Mouse (Mus musculus): Measurements from ENCODE around the gene Tbx3. TPM values are rescaled to one million over a fixed set of nuclear protein-coding genes. Genes with fewer than 3 reads are reported as not detected.

The Tbx3 gene
- polyA plus RNA-seq, 1 experiment: 1.6 TPM

- WGBS: 5% methylated on average over 36 of the region's 36 CpGs
- H3K4me3 ChIP-seq (replicated peaks; ENCODE audit: insufficient read depth, low read depth, low read length): no peak overlapping the region
- no peaks in the 10 kb centered on the region for H3K4me1 ChIP-seq (ENCODE audit: control insufficient read depth, insufficient read depth, low read length)
- no peak for TF ChIP-seq POLR2A (IDR thresholded peaks at IDR 0.05; ENCODE audit: borderline replicate concordance, insufficient read depth, low read length)
- TF ChIP-seq CTCF (IDR thresholded peaks at IDR 0.05; ENCODE audit: borderline replicate concordance, insufficient read depth, low read depth, low read length): no peak
- no peak for DNase-seq
- H3K27me3 ChIP-seq (ENCODE audit: control insufficient read depth, insufficient read depth, low read length): peaks cover 12% of the 10 kb centered on the region; the same call in 1 of the 2 replicates
- H3K27ac ChIP-seq (ENCODE audit: insufficient read depth, low read length): no peak overlapping the region
These were observed 16.8 kb downstream of the Tbx3 start for GRCm38 (mm10) chr5:119687005-119687855.

GRCm38 (mm10) chr5:119687856-119688206 lies 17.4 kb downstream of the Tbx3 start:
- Histone ChIP-seq H3K27ac (ENCODE audit: insufficient read depth, low read length) (no peak overlapping the region), H3K27me3 (ENCODE audit: control insufficient read depth, insufficient read depth, low read length) (peaks cover 11% of the 10 kb centered on the region; the same call in 1 of the 2 replicates), H3K4me3 (replicated peaks; ENCODE audit: insufficient read depth, low read depth, low read length) (no peak overlapping the region), H3K4me1 (ENCODE audit: control insufficient read depth, insufficient read depth, low read length) (no peaks in the 10 kb centered on the region)
- 7% methylated on average over 22 of the region's 22 CpGs for WGBS
- TF ChIP-seq CTCF (IDR thresholded peaks at IDR 0.05; ENCODE audit: borderline replicate concordance, insufficient read depth, low read depth, low read length): no peak
- DNase-seq: no peak

- no peak for DNase-seq
- peaks cover 11% of the 10 kb centered on the region; the same call in 1 of the 2 replicates for H3K27me3 ChIP-seq (ENCODE audit: control insufficient read depth, insufficient read depth, low read length)
- TF ChIP-seq CTCF (IDR thresholded peaks at IDR 0.05; ENCODE audit: borderline replicate concordance, insufficient read depth, low read depth, low read length): no peak
- TF ChIP-seq POLR2A (IDR thresholded peaks at IDR 0.05; ENCODE audit: borderline replicate concordance, insufficient read depth, low read length): no peak
- H3K27ac ChIP-seq (ENCODE audit: insufficient read depth, low read length): no peak overlapping the region
- WGBS: 13% methylated on average over 3 of the region's 3 CpGs
- H3K4me1 ChIP-seq (ENCODE audit: control insufficient read depth, insufficient read depth, low read length): no peaks in the 10 kb centered on the region
- no peak overlapping the region for H3K4me3 ChIP-seq (replicated peaks; ENCODE audit: insufficient read depth, low read depth, low read length)
These were observed 17.8 kb downstream of the Tbx3 start for GRCm38 (mm10) chr5:119688306-119688705.

- TF ChIP-seq POLR2A (IDR thresholded peaks at IDR 0.05; ENCODE audit: borderline replicate concordance, insufficient read depth, low read length): no peak
- no peak for TF ChIP-seq CTCF (IDR thresholded peaks at IDR 0.05; ENCODE audit: borderline replicate concordance, insufficient read depth, low read depth, low read length)
- no peaks in the 10 kb centered on the region for H3K4me1 ChIP-seq (ENCODE audit: control insufficient read depth, insufficient read depth, low read length)
- 16% methylated on average over 8 of the region's 8 CpGs for WGBS
- peaks cover 11% of the 10 kb centered on the region; the same call in 1 of the 2 replicates for H3K27me3 ChIP-seq (ENCODE audit: control insufficient read depth, insufficient read depth, low read length)
- no peak for DNase-seq
- no peak overlapping the region for H3K27ac ChIP-seq (ENCODE audit: insufficient read depth, low read length)
- H3K4me3 ChIP-seq (replicated peaks; ENCODE audit: insufficient read depth, low read depth, low read length): no peak overlapping the region
These were observed 18.5 kb downstream of the Tbx3 start for GRCm38 (mm10) chr5:119688914-119689420.

GRCm38 (mm10) chr5:119689501-119689900 lies 19.0 kb downstream of the Tbx3 start:
- Histone ChIP-seq H3K27me3 (ENCODE audit: control insufficient read depth, insufficient read depth, low read length) (peaks cover 11% of the 10 kb centered on the region; the same call in 1 of the 2 replicates), H3K4me3 (replicated peaks; ENCODE audit: insufficient read depth, low read depth, low read length) (no peak overlapping the region), H3K4me1 (ENCODE audit: control insufficient read depth, insufficient read depth, low read length) (no peaks in the 10 kb centered on the region), H3K27ac (ENCODE audit: insufficient read depth, low read length) (no peak overlapping the region)
- no peak for DNase-seq
- no peak for TF ChIP-seq POLR2A (IDR thresholded peaks at IDR 0.05; ENCODE audit: borderline replicate concordance, insufficient read depth, low read length)
- TF ChIP-seq CTCF (IDR thresholded peaks at IDR 0.05; ENCODE audit: borderline replicate concordance, insufficient read depth, low read depth, low read length): no peak
- WGBS: 34% methylated on average over 3 of the region's 3 CpGs

- Histone ChIP-seq H3K4me3 (replicated peaks; ENCODE audit: insufficient read depth, low read depth, low read length) (no peak overlapping the region), H3K4me1 (ENCODE audit: control insufficient read depth, insufficient read depth, low read length) (no peaks in the 10 kb centered on the region), H3K27ac (ENCODE audit: insufficient read depth, low read length) (no peak overlapping the region), H3K27me3 (ENCODE audit: control insufficient read depth, insufficient read depth, low read length) (peaks cover 5% of the 10 kb centered on the region; the same call in 1 of the 2 replicates)
- peak; percentile 50 to 72 for DNase-seq
- TF ChIP-seq POLR2A (IDR thresholded peaks at IDR 0.05; ENCODE audit: borderline replicate concordance, insufficient read depth, low read length) (no peak), CTCF (IDR thresholded peaks at IDR 0.05; ENCODE audit: borderline replicate concordance, insufficient read depth, low read depth, low read length) (peak; percentile 91)
- 1% methylated on average over 13 of the region's 13 CpGs for WGBS
These were observed 20.6 kb downstream of the Tbx3 start for GRCm38 (mm10) chr5:119691075-119691474.

GRCm38 (mm10) chr5:119692425-119692824 lies 22.0 kb downstream of the Tbx3 start:
- Histone ChIP-seq H3K27ac (ENCODE audit: insufficient read depth, low read length) (no peak overlapping the region), H3K4me3 (replicated peaks; ENCODE audit: insufficient read depth, low read depth, low read length) (no peak overlapping the region), H3K27me3 (ENCODE audit: control insufficient read depth, insufficient read depth, low read length) (no peaks in the 10 kb centered on the region; the same call in 1 of the 2 replicates), H3K4me1 (ENCODE audit: control insufficient read depth, insufficient read depth, low read length) (no peaks in the 10 kb centered on the region)
- WGBS: 25% methylated on average over 6 of the region's 6 CpGs
- DNase-seq: no peak
- peak; percentile 10; the same call in 1 of the 2 replicates for TF ChIP-seq CTCF (IDR thresholded peaks at IDR 0.05; ENCODE audit: borderline replicate concordance, insufficient read depth, low read depth, low read length)
- TF ChIP-seq POLR2A (IDR thresholded peaks at IDR 0.05; ENCODE audit: borderline replicate concordance, insufficient read depth, low read length): no peak

GRCm38 (mm10) chr5:119694914-119695313 lies 24.4 kb downstream of the Tbx3 start:
- no peaks in the 10 kb centered on the region for H3K4me1 ChIP-seq (ENCODE audit: control insufficient read depth, insufficient read depth, low read length)
- H3K4me3 ChIP-seq (replicated peaks; ENCODE audit: insufficient read depth, low read depth, low read length): no peak overlapping the region
- TF ChIP-seq POLR2A (IDR thresholded peaks at IDR 0.05; ENCODE audit: borderline replicate concordance, insufficient read depth, low read length) (no peak), CTCF (IDR thresholded peaks at IDR 0.05; ENCODE audit: borderline replicate concordance, insufficient read depth, low read depth, low read length) (no peak)
- H3K27me3 ChIP-seq (ENCODE audit: control insufficient read depth, insufficient read depth, low read length): peaks cover 2% of the 10 kb centered on the region; the same call in 1 of the 2 replicates
- WGBS: 29% methylated on average over 8 of the region's 8 CpGs
- no peak for DNase-seq
- no peak overlapping the region for H3K27ac ChIP-seq (ENCODE audit: insufficient read depth, low read length)
